Mouse (Mus musculus): ENCODE data around the gene Plekha1. TPM values are rescaled to one million over a fixed set of nuclear protein-coding genes. Genes with fewer than 3 reads are reported as not detected.

The Plekha1 gene
- total and polyA plus RNA-seq, 3 experiments = 6.9 to 22.1 TPM; not detected in 1

DNA sequence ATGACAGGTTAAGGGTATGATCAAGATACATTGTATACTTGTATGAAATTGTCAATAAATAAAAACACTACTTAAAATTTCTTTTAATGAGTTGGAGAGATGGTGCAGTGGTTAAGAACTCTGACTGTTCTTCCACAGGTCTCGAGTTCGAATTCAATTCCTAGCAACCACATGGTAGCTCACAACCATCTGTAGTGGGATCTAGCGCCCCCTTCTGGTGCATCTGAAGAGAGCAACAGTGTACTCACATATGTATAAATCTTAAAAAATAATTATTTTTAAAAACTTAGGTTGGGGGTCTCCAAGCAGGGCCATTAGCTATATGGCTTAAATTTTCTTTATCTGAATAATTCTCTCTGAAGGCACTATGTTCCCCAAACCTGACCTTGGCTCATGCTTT lies 64.8 kb downstream of the Plekha1 start:
- no peaks in the 10 kb centered on the region for H3K4me1 ChIP-seq (ENCODE audit: control insufficient read depth in 1 of 2, insufficient read depth in 2 of 2, low read length in 2 of 2)
- DNase-seq (ENCODE audit: low read depth, low spot score) = no peak
- no peak overlapping the region for H3K9ac ChIP-seq (ENCODE audit: control insufficient read depth, low read depth, low read length, poor library complexity, severe bottlenecking)
- H3K9me3 ChIP-seq (replicated peaks; ENCODE audit: insufficient read depth, low read length) = no peaks in the 10 kb centered on the region
- no peak overlapping the region for H3K27ac ChIP-seq (ENCODE audit: control insufficient read depth, low read depth, low read length)
- TF ChIP-seq ZMIZ1 (IDR thresholded peaks at IDR 0.05; ENCODE audit: low read depth, low read length) = no peak
- no peak for TF ChIP-seq MYC (IDR thresholded peaks at IDR 0.05; ENCODE audit: low read depth, low read length)
- TF ChIP-seq MAFK (IDR thresholded peaks at IDR 0.05; ENCODE audit: borderline replicate concordance, low read depth, low read length) = no peak
- no peak for TF ChIP-seq MXI1 (IDR thresholded peaks at IDR 0.05; ENCODE audit: low read depth, low read length)
- TF ChIP-seq POLR2AphosphoS5 (IDR thresholded peaks at IDR 0.05; ENCODE audit: borderline replicate concordance, low read depth, low read length) = no peak
- peak; percentile 35 to 47 (median 36); a peak in 5 of 6 replicates for TF ChIP-seq CTCF (IDR thresholded peaks at IDR 0.05 in 2 of 3, conservative IDR thresholded peaks at IDR 0.05 in 1 of 3; ENCODE audit: control insufficient read depth in 1 of 3, insufficient read depth in 1 of 3, low read depth in 2 of 3, low read length in 3 of 3, poor library complexity in 1 of 3, severe bottlenecking in 1 of 3)
- no peak for TF ChIP-seq NRF1 (IDR thresholded peaks at IDR 0.05; ENCODE audit: insufficient read depth, low read depth, low read length, poor library complexity, severe bottlenecking)
- TF ChIP-seq SMC3 (IDR thresholded peaks at IDR 0.05; ENCODE audit: low read depth, low read length) = peak; percentile 40
- 0 out of 2 replicates have a peak, but pooled peaks have one; percentile 10 for TF ChIP-seq ZC3H11A (IDR thresholded peaks at IDR 0.05; ENCODE audit: low read depth, low read length)
- TF ChIP-seq MYB (IDR thresholded peaks at IDR 0.05; ENCODE audit: low read depth, low read length) = no peak
- TF ChIP-seq RAD21 (IDR thresholded peaks at IDR 0.05; ENCODE audit: low read depth, low read length) = peak; percentile 31
- TF ChIP-seq JUND (IDR thresholded peaks at IDR 0.05; ENCODE audit: low read depth, low read length) = no peak
- TF ChIP-seq CHD2 (IDR thresholded peaks at IDR 0.05; ENCODE audit: low read length) = no peak
- H3K4me3 ChIP-seq (ENCODE audit: control insufficient read depth in 1 of 2, insufficient read depth in 1 of 2, low read depth in 2 of 2, low read length in 2 of 2) = no peak overlapping the region
- no peaks in the 10 kb centered on the region for H3K27me3 ChIP-seq (ENCODE audit: control insufficient read depth in 1 of 2, insufficient read depth in 2 of 2, low read length in 2 of 2)
- no peaks in the 10 kb centered on the region for H3K79me2 ChIP-seq (ENCODE audit: control insufficient read depth, insufficient read depth, low read length, poor library complexity)
- H3K36me3 ChIP-seq (ENCODE audit: control insufficient read depth in 1 of 2, insufficient read depth in 2 of 2, low read length in 2 of 2) = no peaks in the 10 kb centered on the region

DNA sequence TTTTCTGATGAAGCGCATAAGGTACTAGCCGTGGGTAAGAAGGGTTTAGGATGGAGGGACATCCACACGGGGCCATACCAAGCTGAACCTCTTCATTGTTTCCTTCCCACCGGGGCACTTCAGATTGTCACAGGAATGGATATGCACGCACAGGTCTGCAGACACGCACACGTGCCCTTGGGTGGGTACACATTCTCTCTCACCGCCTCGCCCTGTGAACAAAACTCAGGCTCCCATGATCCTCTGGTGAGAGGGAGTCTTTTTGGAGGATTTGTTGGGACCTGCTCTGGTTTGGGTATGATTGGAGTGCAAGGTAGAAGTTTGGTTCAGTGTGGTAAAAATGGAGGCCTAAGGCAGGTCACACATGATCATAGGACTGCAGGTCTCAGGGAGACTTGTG lies 67.4 kb downstream of the Plekha1 start:
- TF ChIP-seq GABPA (IDR thresholded peaks at IDR 0.05; ENCODE audit: low read depth, low read length) (no peak), JUND (IDR thresholded peaks at IDR 0.05; ENCODE audit: low read depth, low read length) (no peak), NELFE (IDR thresholded peaks at IDR 0.05; ENCODE audit: low read depth, low read length) (no peak)
- Histone ChIP-seq H3K9ac (ENCODE audit: control insufficient read depth, low read depth, low read length, poor library complexity, severe bottlenecking) (no peak overlapping the region), H3K79me2 (ENCODE audit: control insufficient read depth, insufficient read depth, low read length, poor library complexity) (no peaks in the 10 kb centered on the region), H3K4me1 (ENCODE audit: control insufficient read depth in 1 of 2, insufficient read depth in 2 of 2, low read length in 2 of 2) (no peaks in the 10 kb centered on the region), H3K27me3 (ENCODE audit: control insufficient read depth in 1 of 2, insufficient read depth in 2 of 2, low read length in 2 of 2) (no peaks in the 10 kb centered on the region), H3K4me3 (ENCODE audit: control insufficient read depth in 1 of 2, insufficient read depth in 1 of 2, low read depth in 2 of 2, low read length in 2 of 2) (no peak overlapping the region), H3K27ac (ENCODE audit: control insufficient read depth, low read depth, low read length) (no peak overlapping the region), H3K9me3 (replicated peaks; ENCODE audit: insufficient read depth, low read length) (no peaks in the 10 kb centered on the region), H3K36me3 (ENCODE audit: control insufficient read depth in 1 of 2, insufficient read depth in 2 of 2, low read length in 2 of 2) (no peaks in the 10 kb centered on the region)
- no peak for DNase-seq (ENCODE audit: low read depth, low spot score)

DNA sequence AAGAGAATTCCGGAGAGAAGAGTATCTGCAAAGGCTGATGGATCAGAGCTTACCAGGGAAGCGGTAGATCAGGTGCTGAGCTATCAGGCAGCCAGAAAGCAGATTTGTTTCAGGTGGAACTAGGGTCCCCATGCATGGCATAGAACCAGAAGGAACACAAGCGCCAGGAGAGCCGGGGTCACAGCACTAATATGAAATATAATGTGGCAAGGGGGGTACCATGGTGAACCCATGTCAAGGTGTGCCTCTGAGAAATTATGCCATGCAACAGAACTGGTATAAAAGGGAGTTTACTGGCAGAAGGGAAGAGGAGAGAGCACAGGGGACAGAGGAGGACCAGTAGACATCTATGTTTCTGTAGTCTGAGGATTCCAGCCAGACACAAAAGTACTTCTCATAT lies 69.1 kb downstream of the Plekha1 start:
- no peak for TF ChIP-seq MEF2A (IDR thresholded peaks at IDR 0.05; ENCODE audit: extremely low read depth, insufficient replicate concordance, low read depth, low read length, poor library complexity, severe bottlenecking)
- TF ChIP-seq ZNF384 (IDR thresholded peaks at IDR 0.05; ENCODE audit: low read depth, low read length) = no peak
- TF ChIP-seq USF1 (IDR thresholded peaks at IDR 0.05; ENCODE audit: low read depth, low read length) = no peak
- no peak for TF ChIP-seq TCF12 (IDR thresholded peaks at IDR 0.05; ENCODE audit: low read depth, low read length)
- no peak for TF ChIP-seq POLR2A (IDR thresholded peaks at IDR 0.05; ENCODE audit: control insufficient read depth in 1 of 2, insufficient read depth in 1 of 2, low read depth in 1 of 2, low read length in 2 of 2, poor library complexity in 1 of 2)
- no peak for TF ChIP-seq E2F4 (IDR thresholded peaks at IDR 0.05; ENCODE audit: borderline replicate concordance, low read depth, low read length)
- no peak for TF ChIP-seq GATA1 (IDR thresholded peaks at IDR 0.05; ENCODE audit: low read depth, low read length)
- Histone ChIP-seq H3K9ac (ENCODE audit: control insufficient read depth, low read depth, low read length, poor library complexity, severe bottlenecking) (no peak overlapping the region), H3K36me3 (ENCODE audit: control insufficient read depth in 1 of 2, insufficient read depth in 2 of 2, low read length in 2 of 2) (no peaks in the 10 kb centered on the region), H3K4me1 (ENCODE audit: control insufficient read depth in 1 of 2, insufficient read depth in 2 of 2, low read length in 2 of 2) (no peaks in the 10 kb centered on the region), H3K79me2 (ENCODE audit: control insufficient read depth, insufficient read depth, low read length, poor library complexity) (no peaks in the 10 kb centered on the region), H3K27me3 (ENCODE audit: control insufficient read depth in 1 of 2, insufficient read depth in 2 of 2, low read length in 2 of 2) (no peaks in the 10 kb centered on the region), H3K27ac (ENCODE audit: control insufficient read depth, low read depth, low read length) (no peak overlapping the region), H3K9me3 (replicated peaks; ENCODE audit: insufficient read depth, low read length) (no peaks in the 10 kb centered on the region), H3K4me3 (ENCODE audit: control insufficient read depth in 1 of 2, insufficient read depth in 1 of 2, low read depth in 2 of 2, low read length in 2 of 2) (no peak overlapping the region)
- DNase-seq (ENCODE audit: low read depth, low spot score) = no peak

All from MEL (cell line).